Comparison of ENCODE assay signal across 24 mouse cellular contexts in the genomic region with DNA sequence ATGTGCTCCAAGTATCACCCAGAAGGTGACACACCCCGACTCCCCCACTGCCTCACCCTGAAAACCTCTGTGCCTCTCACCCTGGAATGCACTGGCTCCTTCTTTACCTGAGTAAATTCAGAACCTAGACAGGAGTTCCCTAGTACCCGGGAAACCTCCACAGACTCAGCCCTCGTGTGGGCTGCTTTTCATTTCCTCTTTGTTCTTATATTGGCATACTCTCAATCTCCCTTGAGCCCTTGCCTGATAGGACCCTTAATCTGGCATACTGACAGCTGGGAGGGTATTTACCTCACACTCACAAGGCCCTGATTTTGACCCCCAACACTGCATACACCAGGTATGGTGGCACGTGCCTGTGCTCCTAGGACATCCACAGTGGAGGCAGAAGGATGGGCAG.
DNase-seq lines count a peak whose midpoint lies in the region; ATAC-seq and TF ChIP-seq lines count a peak whose summit lies in the region.
"Had no signal": no experiment of that assay in that cellular context is flagged by ENCODE, and none has a peak within 500 bp of the region (broad histone marks: within the 10 kb centered on the region; RNA-seq: fewer than 3 reads in every experiment).

No protein-coding gene starts in this region.

- no peak for ATAC-seq in heart, embryonic 13.5 days (ENCODE audit: extremely low read depth, insufficient number of reproducible peaks, low FRiP score, low TSS enrichment)
- ATAC-seq in midbrain, embryonic 15.5 days (replicated peaks), result no peak
- no peak for ATAC-seq in limb, embryonic 11.5 days (ENCODE audit: insufficient number of reproducible peaks, low FRiP score, low TSS enrichment, low read depth)
- ATAC-seq in intestine, postnatal 0 days, result no peak
- ATAC-seq in intestine, embryonic 16.5 days, result no peak
- ATAC-seq: inflammation-experienced regulatory T-cells, adult 6 months; liver, postnatal 0 days had no signal

- H3K4me2 ChIP-seq in heart, embryonic 13.5 days, result no peak overlapping the region
- H3K4me2 ChIP-seq in midbrain, embryonic 15.5 days, result no peak overlapping the region
- no peak overlapping the region for H3K4me2 ChIP-seq in limb, embryonic 11.5 days (ENCODE audit: low read depth, severe bottlenecking)
- no peak overlapping the region for H3K4me2 ChIP-seq in intestine, postnatal 0 days (replicated peaks; ENCODE audit: low read depth)
- H3K4me2 ChIP-seq in intestine, embryonic 16.5 days (ENCODE audit: low read depth, low read length), result no peak overlapping the region
- H3K4me2 ChIP-seq: forebrain, embryonic 13.5 days; hindbrain, embryonic 12.5 days; stomach, embryonic 15.5 days had no signal

- TF ChIP-seq CTCF in intestine, postnatal 0 days (IDR thresholded peaks at IDR 0.05; ENCODE audit: low read depth), result no peak

- H3K36me3 ChIP-seq in heart, embryonic 13.5 days, result no peaks in the 10 kb centered on the region
- H3K36me3 ChIP-seq in midbrain, embryonic 10.5 days, result no peaks in the 10 kb centered on the region
- H3K36me3 ChIP-seq in midbrain, embryonic 15.5 days (replicated peaks), result no peaks in the 10 kb centered on the region
- H3K36me3 ChIP-seq in embryonic facial prominence, embryonic 10.5 days (replicated peaks), result no peaks in the 10 kb centered on the region
- H3K36me3 ChIP-seq in limb, embryonic 11.5 days (ENCODE audit: control insufficient read depth, insufficient read depth, low read length), result no peaks in the 10 kb centered on the region
- H3K36me3 ChIP-seq in intestine, postnatal 0 days (ENCODE audit: control insufficient read depth, insufficient read depth), result no peaks in the 10 kb centered on the region
- H3K36me3 ChIP-seq in intestine, embryonic 16.5 days (ENCODE audit: control insufficient read depth, insufficient read depth, low read length), result no peaks in the 10 kb centered on the region
- H3K36me3 ChIP-seq: hindbrain, embryonic 12.5 days; stomach, embryonic 15.5 days had no signal

- H3K4me3 ChIP-seq in heart, embryonic 13.5 days, result no peak overlapping the region
- H3K4me3 ChIP-seq in midbrain, embryonic 10.5 days, result no peak overlapping the region
- H3K4me3 ChIP-seq in midbrain, embryonic 15.5 days, result no peak overlapping the region
- no peak overlapping the region for H3K4me3 ChIP-seq in embryonic facial prominence, embryonic 10.5 days
- H3K4me3 ChIP-seq in limb, embryonic 11.5 days (ENCODE audit: low read depth, low read length), result no peak overlapping the region
- H3K4me3 ChIP-seq in intestine, postnatal 0 days (ENCODE audit: low read depth, low read length), result no peak overlapping the region
- H3K4me3 ChIP-seq in intestine, embryonic 16.5 days (ENCODE audit: low read length), result no peak overlapping the region
- H3K4me3 ChIP-seq: forebrain, embryonic 13.5 days; hindbrain, embryonic 12.5 days; stomach, embryonic 15.5 days had no signal

- no peaks in the 10 kb centered on the region for H3K27me3 ChIP-seq in heart, embryonic 13.5 days (replicated peaks)
- H3K27me3 ChIP-seq in midbrain, embryonic 10.5 days (ENCODE audit: low read depth, poor library complexity, severe bottlenecking), result no peaks in the 10 kb centered on the region
- H3K27me3 ChIP-seq in midbrain, embryonic 15.5 days (replicated peaks), result no peaks in the 10 kb centered on the region
- no peaks in the 10 kb centered on the region for H3K27me3 ChIP-seq in embryonic facial prominence, embryonic 10.5 days (replicated peaks; ENCODE audit: low read depth, poor library complexity, severe bottlenecking)
- no peaks in the 10 kb centered on the region for H3K27me3 ChIP-seq in limb, embryonic 11.5 days (ENCODE audit: control insufficient read depth, insufficient read depth, low read length)
- no peaks in the 10 kb centered on the region for H3K27me3 ChIP-seq in intestine, postnatal 0 days (replicated peaks; ENCODE audit: control insufficient read depth, insufficient read depth, low read length)
- no peaks in the 10 kb centered on the region for H3K27me3 ChIP-seq in intestine, embryonic 16.5 days (replicated peaks; ENCODE audit: control insufficient read depth, insufficient read depth, low read length)
- H3K27me3 ChIP-seq: forebrain, embryonic 13.5 days; hindbrain, embryonic 12.5 days; stomach, embryonic 15.5 days had no signal

- H3K9ac ChIP-seq in heart, embryonic 13.5 days, result no peak overlapping the region
- no peak overlapping the region for H3K9ac ChIP-seq in midbrain, embryonic 15.5 days
- H3K9ac ChIP-seq in limb, embryonic 11.5 days (ENCODE audit: low read length), result no peak overlapping the region
- H3K9ac ChIP-seq in intestine, postnatal 0 days (ENCODE audit: low read depth, low read length), result no peak overlapping the region
- no peak overlapping the region for H3K9ac ChIP-seq in intestine, embryonic 16.5 days (ENCODE audit: low read depth, low read length)
- H3K9ac ChIP-seq: forebrain, embryonic 13.5 days; hindbrain, embryonic 12.5 days; liver, postnatal 0 days; stomach, embryonic 15.5 days had no signal

- DNase-seq in heart, adult 8-10 months (ENCODE audit: low spot score), result no peak
- DNase-seq in midbrain, embryonic 10.5 days (ENCODE audit: low spot score), result no peak
- DNase-seq in embryonic facial prominence, embryonic 10.5 days (ENCODE audit: low spot score), result no peak
- DNase-seq in limb, embryonic 11.5 days (ENCODE audit: low spot score), result no peak
- DNase-seq: adrenal gland, adult 8-10 months; cerebellum, adult 9-11 months; gastrocnemius, postnatal 14 days; heart, adult 18-20 months; kidney, adult 9 months; kidney, postnatal 36 days; liver; liver, postnatal 0 days; lung, postnatal 4 days; right cerebral cortex, postnatal 25 days; thymus, adult 18-20 months; thymus, postnatal 4 days had no signal

- H3K9me3 ChIP-seq in heart, embryonic 13.5 days, result peaks cover 4% of the 10 kb centered on the region; the same call in 1 of the 2 replicates
- H3K9me3 ChIP-seq in midbrain, embryonic 10.5 days (replicated peaks), result peaks cover 7% of the 10 kb centered on the region; the same call in 1 of the 2 replicates
- no peaks in the 10 kb centered on the region for H3K9me3 ChIP-seq in midbrain, embryonic 15.5 days
- H3K9me3 ChIP-seq in embryonic facial prominence, embryonic 10.5 days, result peaks cover 10% of the 10 kb centered on the region
- no peaks in the 10 kb centered on the region; the same call in 1 of the 2 replicates for H3K9me3 ChIP-seq in limb, embryonic 11.5 days (ENCODE audit: control insufficient read depth, low read length)
- no peaks in the 10 kb centered on the region for H3K9me3 ChIP-seq in intestine, postnatal 0 days (ENCODE audit: control insufficient read depth)
- no peaks in the 10 kb centered on the region for H3K9me3 ChIP-seq in intestine, embryonic 16.5 days (ENCODE audit: control insufficient read depth, low read length)
- H3K9me3 ChIP-seq: forebrain, embryonic 13.5 days; hindbrain, embryonic 12.5 days; stomach, embryonic 15.5 days had no signal

- 32% methylated on average over 4 of the region's 4 CpGs for WGBS in heart, embryonic 13.5 days
- 71% methylated on average over 4 of the region's 4 CpGs for WGBS in midbrain, embryonic 10.5 days
- WGBS in midbrain, embryonic 15.5 days, result 59% methylated on average over 4 of the region's 4 CpGs
- 62% methylated on average over 4 of the region's 4 CpGs for WGBS in embryonic facial prominence, embryonic 10.5 days
- 53% methylated on average over 4 of the region's 4 CpGs for WGBS in limb, embryonic 11.5 days
- WGBS in intestine, postnatal 0 days, result 55% methylated on average over 4 of the region's 4 CpGs
- 56% methylated on average over 4 of the region's 4 CpGs for WGBS in intestine, embryonic 16.5 days

- peak overlapping the region; percentile 87 for H3K27ac ChIP-seq in heart, embryonic 13.5 days (replicated peaks)
- H3K27ac ChIP-seq in midbrain, embryonic 10.5 days (replicated peaks), result peak overlapping the region; percentile 74
- H3K27ac ChIP-seq in midbrain, embryonic 15.5 days, result no peak overlapping the region
- H3K27ac ChIP-seq in embryonic facial prominence, embryonic 10.5 days (replicated peaks), result peak overlapping the region; percentile 70
- H3K27ac ChIP-seq in limb, embryonic 11.5 days (replicated peaks; ENCODE audit: low read depth, low read length), result 0 out of 2 replicates have a peak overlapping the region, but pooled peaks have one; percentile 22
- no peak overlapping the region for H3K27ac ChIP-seq in intestine, postnatal 0 days (ENCODE audit: low read depth, low read length)
- no peak overlapping the region for H3K27ac ChIP-seq in intestine, embryonic 16.5 days (ENCODE audit: low read length)
- H3K27ac ChIP-seq: forebrain, embryonic 13.5 days; hindbrain, embryonic 12.5 days; stomach, embryonic 15.5 days had no signal

- peaks cover 55% of the 10 kb centered on the region for H3K4me1 ChIP-seq in heart, embryonic 13.5 days
- H3K4me1 ChIP-seq in midbrain, embryonic 10.5 days, result peaks cover 52% of the 10 kb centered on the region
- peaks cover 25% of the 10 kb centered on the region for H3K4me1 ChIP-seq in midbrain, embryonic 15.5 days
- peaks cover 70% of the 10 kb centered on the region for H3K4me1 ChIP-seq in embryonic facial prominence, embryonic 10.5 days
- H3K4me1 ChIP-seq in limb, embryonic 11.5 days (ENCODE audit: control insufficient read depth, insufficient read depth, low read length), result peaks cover 41% of the 10 kb centered on the region
- H3K4me1 ChIP-seq in intestine, postnatal 0 days (replicated peaks; ENCODE audit: control insufficient read depth, insufficient read depth, low read length), result no peaks in the 10 kb centered on the region
- peaks cover 13% of the 10 kb centered on the region; the same call in 1 of the 2 replicates for H3K4me1 ChIP-seq in intestine, embryonic 16.5 days (ENCODE audit: control insufficient read depth, insufficient read depth, low read length)

Comparison
In these comparisons a context has a peak if more than half of its experiments do, and no peak if none do; other contexts are left out.
1. H3K27ac ChIP-seq: peak in heart, embryonic 13.5 days (single experiment), midbrain, embryonic 10.5 days (single experiment), embryonic facial prominence, embryonic 10.5 days (single experiment) and limb, embryonic 11.5 days (single experiment); none in midbrain, embryonic 15.5 days (single experiment), intestine, postnatal 0 days (single experiment) and intestine, embryonic 16.5 days (single experiment).